Mouse (Mus musculus): ENCODE measurements around the gene F2r. TPM values are rescaled to one million over a fixed set of nuclear protein-coding genes. Genes with fewer than 3 reads are reported as not detected.

The F2r gene
- polyA plus RNA-seq, 2 experiments: 38.5 to 77.2 TPM

GRCm38 (mm10) chr13:95614757-95615156, 3.5 kb downstream of the F2r start:
- ATAC-seq (ENCODE audit: low FRiP score, low read depth) (no peak), DNase-seq (ENCODE audit: low spot score) (no peak)
- TF ChIP-seq POLR2A (IDR thresholded peaks at IDR 0.05; ENCODE audit: borderline replicate concordance, extremely low read depth, insufficient read depth, insufficient read length): no peak
- 73% methylated on average over 6 of the region's 6 CpGs for WGBS
- H3K9ac ChIP-seq (ENCODE audit: low read depth, low read length, severe bottlenecking): no peak overlapping the region
- H3K9me3 ChIP-seq (ENCODE audit: control insufficient read depth, low read length): no peaks in the 10 kb centered on the region
- no peak overlapping the region for H3K27ac ChIP-seq (replicated peaks; ENCODE audit: low read depth, low read length)
- H3K4me3 ChIP-seq (replicated peaks; ENCODE audit: low read length): no peak overlapping the region
- peaks cover 7% of the 10 kb centered on the region; the same call in 1 of the 2 replicates for H3K36me3 ChIP-seq (ENCODE audit: control insufficient read depth, insufficient read depth, low read length)
- H3K4me1 ChIP-seq (ENCODE audit: control insufficient read depth, insufficient read depth, low read length): peaks cover 21% of the 10 kb centered on the region
- no peak overlapping the region for H3K4me2 ChIP-seq (replicated peaks; ENCODE audit: low read depth, low read length, severe bottlenecking)
- H3K27me3 ChIP-seq (ENCODE audit: control insufficient read depth, insufficient read depth, low read length): no peaks in the 10 kb centered on the region

GRCm38 (mm10) chr13:95612243-95612642, 6.0 kb downstream of the F2r start:
- no peak for ATAC-seq (ENCODE audit: low FRiP score, low read depth)
- Histone ChIP-seq H3K4me1 (ENCODE audit: control insufficient read depth, insufficient read depth, low read length) (peaks cover 18% of the 10 kb centered on the region), H3K4me2 (replicated peaks; ENCODE audit: low read depth, low read length, severe bottlenecking) (no peak overlapping the region), H3K9ac (ENCODE audit: low read depth, low read length, severe bottlenecking) (no peak overlapping the region), H3K36me3 (ENCODE audit: control insufficient read depth, insufficient read depth, low read length) (peaks cover 7% of the 10 kb centered on the region; the same call in 1 of the 2 replicates), H3K27ac (replicated peaks; ENCODE audit: low read depth, low read length) (no peak overlapping the region), H3K9me3 (ENCODE audit: control insufficient read depth, low read length) (no peaks in the 10 kb centered on the region), H3K27me3 (ENCODE audit: control insufficient read depth, insufficient read depth, low read length) (no peaks in the 10 kb centered on the region), H3K4me3 (replicated peaks; ENCODE audit: low read length) (no peak overlapping the region)
- no peak for DNase-seq (ENCODE audit: low spot score)
- TF ChIP-seq POLR2A (IDR thresholded peaks at IDR 0.05; ENCODE audit: borderline replicate concordance, extremely low read depth, insufficient read depth, insufficient read length): no peak
- WGBS: 89% methylated on average over 10 of the region's 10 CpGs

- no peak overlapping the region for H3K27ac ChIP-seq (replicated peaks; ENCODE audit: low read depth, low read length)
- DNase-seq (ENCODE audit: low spot score) (no peak), ATAC-seq (ENCODE audit: low FRiP score, low read depth) (no peak)
- peaks cover 7% of the 10 kb centered on the region; the same call in 1 of the 2 replicates for H3K36me3 ChIP-seq (ENCODE audit: control insufficient read depth, insufficient read depth, low read length)
- no peak overlapping the region for H3K4me2 ChIP-seq (replicated peaks; ENCODE audit: low read depth, low read length, severe bottlenecking)
- WGBS: 80% methylated on average over 4 of the region's 4 CpGs
- H3K4me1 ChIP-seq (ENCODE audit: control insufficient read depth, insufficient read depth, low read length): peaks cover 14% of the 10 kb centered on the region
- H3K27me3 ChIP-seq (ENCODE audit: control insufficient read depth, insufficient read depth, low read length): no peaks in the 10 kb centered on the region
- no peak overlapping the region for H3K4me3 ChIP-seq (replicated peaks; ENCODE audit: low read length)
- TF ChIP-seq POLR2A (IDR thresholded peaks at IDR 0.05; ENCODE audit: borderline replicate concordance, extremely low read depth, insufficient read depth, insufficient read length): no peak
- no peaks in the 10 kb centered on the region for H3K9me3 ChIP-seq (ENCODE audit: control insufficient read depth, low read length)
- H3K9ac ChIP-seq (ENCODE audit: low read depth, low read length, severe bottlenecking): no peak overlapping the region
Observed at GRCm38 (mm10) chr13:95611752-95612151, 6.5 kb downstream of the F2r start.

DNA sequence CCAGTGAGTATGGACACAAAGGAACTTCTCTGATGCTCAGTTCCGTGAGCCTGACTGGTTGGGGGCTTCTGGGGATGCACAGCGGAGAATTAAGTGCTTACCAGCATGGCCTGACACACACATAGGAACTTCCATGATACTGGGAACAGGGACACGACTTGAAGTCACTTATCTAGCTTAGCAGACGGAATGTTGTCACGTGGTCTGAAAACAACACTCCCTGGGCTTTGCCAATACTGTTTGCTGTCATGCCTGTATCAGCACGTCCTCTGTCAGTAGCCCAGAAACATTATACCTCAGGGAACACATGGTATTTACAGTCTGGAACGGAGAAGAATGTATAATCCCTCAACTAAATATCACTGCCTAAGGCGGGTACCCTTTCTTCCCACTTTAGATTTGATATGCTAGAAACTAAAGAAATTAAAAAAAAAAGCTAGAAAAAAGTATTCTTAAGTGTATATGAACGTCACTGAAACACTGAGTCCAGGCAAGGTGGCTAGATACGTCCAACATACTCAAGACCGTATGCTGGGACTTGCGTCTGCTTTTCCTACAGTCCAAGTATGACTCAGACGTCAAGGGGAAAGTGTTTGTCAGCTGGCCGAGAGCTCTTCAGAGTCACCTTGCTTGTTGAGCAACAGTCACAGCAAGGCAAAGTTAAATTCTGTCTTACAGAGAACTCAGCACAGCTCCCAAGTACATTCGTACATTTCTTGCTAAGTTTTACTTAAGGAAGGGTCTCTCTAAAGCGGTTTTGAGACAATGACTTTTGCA, 7.3 kb downstream of the F2r start:
- H3K4me2 ChIP-seq (replicated peaks; ENCODE audit: low read depth, low read length, severe bottlenecking): no peak overlapping the region
- no peaks in the 10 kb centered on the region for H3K9me3 ChIP-seq (ENCODE audit: control insufficient read depth, low read length)
- ATAC-seq (ENCODE audit: low FRiP score, low read depth) (peak; percentile 77), DNase-seq (ENCODE audit: low spot score) (peak; percentile 38)
- peaks cover 7% of the 10 kb centered on the region; the same call in 1 of the 2 replicates for H3K36me3 ChIP-seq (ENCODE audit: control insufficient read depth, insufficient read depth, low read length)
- peaks cover 6% of the 10 kb centered on the region; the same call in 1 of the 2 replicates for H3K4me1 ChIP-seq (ENCODE audit: control insufficient read depth, insufficient read depth, low read length)
- TF ChIP-seq POLR2A (IDR thresholded peaks at IDR 0.05; ENCODE audit: borderline replicate concordance, extremely low read depth, insufficient read depth, insufficient read length): no peak
- no peak overlapping the region for H3K4me3 ChIP-seq (replicated peaks; ENCODE audit: low read length)
- H3K27ac ChIP-seq (replicated peaks; ENCODE audit: low read depth, low read length): no peak overlapping the region
- H3K27me3 ChIP-seq (ENCODE audit: control insufficient read depth, insufficient read depth, low read length): no peaks in the 10 kb centered on the region
- no peak overlapping the region for H3K9ac ChIP-seq (ENCODE audit: low read depth, low read length, severe bottlenecking)
- 81% methylated on average over 16 of the region's 16 CpGs for WGBS

GRCm38 (mm10) chr13:95609088-95609420, 9.2 kb downstream of the F2r start:
- DNase-seq (ENCODE audit: low spot score) (no peak), ATAC-seq (ENCODE audit: low FRiP score, low read depth) (no peak)
- TF ChIP-seq POLR2A (IDR thresholded peaks at IDR 0.05; ENCODE audit: borderline replicate concordance, extremely low read depth, insufficient read depth, insufficient read length): no peak
- H3K27me3 ChIP-seq (ENCODE audit: control insufficient read depth, insufficient read depth, low read length): no peaks in the 10 kb centered on the region
- no peak overlapping the region for H3K4me2 ChIP-seq (replicated peaks; ENCODE audit: low read depth, low read length, severe bottlenecking)
- 84% methylated on average over 2 of the region's 2 CpGs for WGBS
- no peak overlapping the region for H3K27ac ChIP-seq (replicated peaks; ENCODE audit: low read depth, low read length)
- no peak overlapping the region for H3K9ac ChIP-seq (ENCODE audit: low read depth, low read length, severe bottlenecking)
- peaks cover 23% of the 10 kb centered on the region for H3K36me3 ChIP-seq (ENCODE audit: control insufficient read depth, insufficient read depth, low read length)
- H3K4me3 ChIP-seq (replicated peaks; ENCODE audit: low read length): no peak overlapping the region
- no peaks in the 10 kb centered on the region for H3K9me3 ChIP-seq (ENCODE audit: control insufficient read depth, low read length)
- no peaks in the 10 kb centered on the region for H3K4me1 ChIP-seq (ENCODE audit: control insufficient read depth, insufficient read depth, low read length)
